Mouse (Mus musculus) layer of hippocampus, adult 11-12 months (tissue): Measurements from ENCODE around the gene Pcnx.

Source experiments
- DNase-seq: peaks from one replicate; pipeline ENCODE4 v3.0.0; 2022; ENCODE audit warnings: low spot score

Pcnx gene

GRCm38 (mm10) chr12:81859351-81860307, at the start of gene Pcnx:
Pcnx (plus strand) TSS chr12:81860023.
- peak; percentile 80 for DNase-seq

- DNase-seq, result no peak
Measured at GRCm38 (mm10) chr12:81810417-81810816, 49.4 kb upstream of the Pcnx start.

- DNase-seq, result no peak
Measured at GRCm38 (mm10) chr12:81814742-81815141, 45.1 kb upstream of the Pcnx start.

GRCm38 (mm10) chr12:81816330-81817125, 43.3 kb upstream of the Pcnx start:
- no peak for DNase-seq

- DNase-seq, result no peak
Measured at GRCm38 (mm10) chr12:81817126-81817505, 42.7 kb upstream of the Pcnx start.

- peak; percentile 58 for DNase-seq
Measured at GRCm38 (mm10) chr12:81820700-81821099, 39.1 kb upstream of the Pcnx start.

- DNase-seq, result no peak
Measured at GRCm38 (mm10) chr12:81822176-81822575, 37.6 kb upstream of the Pcnx start.

- DNase-seq, result no peak
Measured at GRCm38 (mm10) chr12:81822778-81823480, 36.9 kb upstream of the Pcnx start.

GRCm38 (mm10) chr12:81828355-81828754, 31.5 kb upstream of the Pcnx start:
- no peak for DNase-seq

- DNase-seq, result no peak
Measured at GRCm38 (mm10) chr12:81832039-81832738, 27.6 kb upstream of the Pcnx start.

- no peak for DNase-seq
Measured at GRCm38 (mm10) chr12:81833094-81833493, 26.7 kb upstream of the Pcnx start.

- DNase-seq, result no peak
Measured at GRCm38 (mm10) chr12:81836162-81836561, 23.7 kb upstream of the Pcnx start.

- no peak for DNase-seq
Measured at GRCm38 (mm10) chr12:81837463-81837862, 22.4 kb upstream of the Pcnx start.

- no peak for DNase-seq
Measured at GRCm38 (mm10) chr12:81839663-81840062, 20.2 kb upstream of the Pcnx start.

- DNase-seq, result no peak
Measured at GRCm38 (mm10) chr12:81841046-81841445, 18.8 kb upstream of the Pcnx start.

- DNase-seq, result no peak
Measured at GRCm38 (mm10) chr12:81843501-81843900, 16.3 kb upstream of the Pcnx start.

- no peak for DNase-seq
Measured at GRCm38 (mm10) chr12:81844572-81844971, 15.3 kb upstream of the Pcnx start.

- DNase-seq, result no peak
Measured at GRCm38 (mm10) chr12:81844981-81845380, 14.8 kb upstream of the Pcnx start.

GRCm38 (mm10) chr12:81849629-81850028, 10.2 kb upstream of the Pcnx start:
- no peak for DNase-seq

- no peak for DNase-seq
Measured at GRCm38 (mm10) chr12:81852551-81852950, 7.3 kb upstream of the Pcnx start.

GRCm38 (mm10) chr12:81852977-81853376, 6.8 kb upstream of the Pcnx start:
- DNase-seq, result no peak

- DNase-seq, result no peak
Measured at GRCm38 (mm10) chr12:81853543-81853942, 6.3 kb upstream of the Pcnx start.
